Mouse (Mus musculus): ENCODE results near the gene Slc1a4. TPM values are rescaled to one million over a fixed set of nuclear protein-coding genes. Genes with fewer than 3 reads are reported as not detected.

Gene Slc1a4
- polyA plus RNA-seq, 3 experiments from 2014 or later, result 0.13 to 0.50 (median 0.34) TPM

- no peak for ATAC-seq
Measured at GRCm38 (mm10) chr11:20324006-20324405, 8.5 kb downstream of the Slc1a4 start.

GRCm38 (mm10) chr11:20322366-20322765, 10.1 kb downstream of the Slc1a4 start:
- no peak for ATAC-seq

- ATAC-seq, result no peak
Measured at GRCm38 (mm10) chr11:20320661-20321060, 11.9 kb downstream of the Slc1a4 start.

GRCm38 (mm10) chr11:20318659-20319454, 13.7 kb downstream of the Slc1a4 start:
- ATAC-seq, result no peak

- no peak for ATAC-seq
Measured at GRCm38 (mm10) chr11:20313576-20313975, 18.9 kb downstream of the Slc1a4 start.

GRCm38 (mm10) chr11:20309044-20309443, 23.5 kb downstream of the Slc1a4 start:
- no peak for ATAC-seq

- no peak for ATAC-seq
Measured at GRCm38 (mm10) chr11:20307409-20307808, 25.1 kb downstream of the Slc1a4 start.

- no peak for ATAC-seq
Measured at GRCm38 (mm10) chr11:20305641-20306040, 26.9 kb downstream of the Slc1a4 start.

GRCm38 (mm10) chr11:20304341-20304740, 28.2 kb downstream of the Slc1a4 start:
- no peak for ATAC-seq

GRCm38 (mm10) chr11:20301332-20301731, 31.2 kb downstream of the Slc1a4 start:
- ATAC-seq, result peak; percentile 60

- no peak for ATAC-seq
Measured at GRCm38 (mm10) chr11:20300850-20301249, 31.7 kb downstream of the Slc1a4 start.

GRCm38 (mm10) chr11:20299900-20300299, 32.6 kb downstream of the Slc1a4 start:
- ATAC-seq, result no peak

GRCm38 (mm10) chr11:20284463-20284862, 48.0 kb downstream of the Slc1a4 start:
- no peak for ATAC-seq

GRCm38 (mm10) chr11:20282601-20283219, 49.8 kb downstream of the Slc1a4 start:
- ATAC-seq, result peak; percentile 87

- ATAC-seq, result no peak
Measured at GRCm38 (mm10) chr11:20280982-20281381, 51.5 kb downstream of the Slc1a4 start.

GRCm38 (mm10) chr11:20278702-20279101, 53.8 kb downstream of the Slc1a4 start:
- ATAC-seq, result no peak

- ATAC-seq, result no peak
Measured at GRCm38 (mm10) chr11:20277106-20277505, 55.4 kb downstream of the Slc1a4 start.

GRCm38 (mm10) chr11:20275974-20276373, 56.5 kb downstream of the Slc1a4 start:
- no peak for ATAC-seq

- no peak for ATAC-seq
Measured at GRCm38 (mm10) chr11:20269885-20270284, 62.6 kb downstream of the Slc1a4 start.

GRCm38 (mm10) chr11:20262628-20263380, 69.7 kb downstream of the Slc1a4 start:
- ATAC-seq, result peak; percentile 52

GRCm38 (mm10) chr11:20254791-20255190, 77.7 kb downstream of the Slc1a4 start:
- no peak for ATAC-seq

- no peak for ATAC-seq
Measured at GRCm38 (mm10) chr11:20253088-20253487, 79.4 kb downstream of the Slc1a4 start.

All from inflammation-experienced regulatory T-cells, adult 6 months (primary cell).